Mouse (Mus musculus): Measurements from ENCODE around the gene Fxn.
"Not testable (repeated sequence)": the region's sequence is repeated elsewhere in the genome, so short reads cannot be mapped to it uniquely, and the experiment has no call there.

Gene Fxn

DNA sequence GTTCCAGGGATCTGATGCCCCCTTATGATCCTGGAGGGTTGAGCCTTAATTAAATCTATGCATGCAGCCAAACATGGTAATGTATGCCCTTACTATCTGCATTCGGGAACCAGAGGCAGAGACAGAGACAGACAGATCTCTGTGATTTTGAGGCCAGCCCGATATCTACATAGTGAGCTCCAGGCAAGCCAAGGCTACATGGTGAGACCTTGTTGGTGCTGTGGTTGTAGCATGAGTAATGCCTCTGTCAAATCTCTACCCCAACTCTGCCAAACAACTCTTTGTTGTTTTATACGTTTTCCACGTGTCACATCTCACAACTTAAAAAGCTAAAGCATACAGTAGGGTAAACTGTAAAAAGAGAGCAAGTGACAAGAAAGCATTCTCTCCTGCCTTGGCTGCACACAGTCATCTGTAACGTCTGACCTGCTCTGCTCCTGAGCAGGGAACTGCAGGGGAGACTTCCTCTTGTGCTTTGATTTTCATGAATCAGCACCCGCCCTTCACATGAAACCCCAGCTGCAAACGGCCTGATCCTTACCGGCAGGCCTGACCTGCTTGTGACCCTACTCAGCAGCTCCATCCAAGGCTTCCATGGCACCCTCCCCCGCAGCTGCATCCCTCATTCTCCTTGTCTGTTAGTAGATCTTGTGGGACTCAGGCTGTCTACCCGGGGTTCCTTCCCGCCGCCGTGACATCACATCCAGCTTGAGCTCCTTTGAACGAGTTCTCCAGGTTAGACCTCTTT, 38.4 kb downstream of the Fxn start:
- no peak for DNase-seq

DNA sequence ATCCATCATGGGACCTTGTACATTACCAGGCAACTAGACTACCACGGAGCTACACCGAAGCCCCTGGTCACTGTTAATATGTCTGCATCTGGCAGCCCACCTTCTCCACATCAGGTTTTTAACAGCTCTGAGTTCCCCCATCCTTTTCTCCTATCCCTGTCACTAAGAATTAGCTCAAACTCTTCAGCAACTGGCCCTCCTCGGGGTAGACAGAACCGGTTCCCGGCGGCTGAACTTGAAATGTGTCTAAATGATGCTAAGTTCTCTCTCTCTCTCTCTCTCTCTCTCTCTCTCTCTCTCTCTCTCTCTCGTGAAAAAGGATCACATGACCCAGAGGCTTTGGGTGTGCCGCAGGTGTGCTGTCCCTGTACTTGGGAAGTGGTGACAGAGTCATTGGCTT, 39.1 kb downstream of the Fxn start:
- no peak for DNase-seq

DNA sequence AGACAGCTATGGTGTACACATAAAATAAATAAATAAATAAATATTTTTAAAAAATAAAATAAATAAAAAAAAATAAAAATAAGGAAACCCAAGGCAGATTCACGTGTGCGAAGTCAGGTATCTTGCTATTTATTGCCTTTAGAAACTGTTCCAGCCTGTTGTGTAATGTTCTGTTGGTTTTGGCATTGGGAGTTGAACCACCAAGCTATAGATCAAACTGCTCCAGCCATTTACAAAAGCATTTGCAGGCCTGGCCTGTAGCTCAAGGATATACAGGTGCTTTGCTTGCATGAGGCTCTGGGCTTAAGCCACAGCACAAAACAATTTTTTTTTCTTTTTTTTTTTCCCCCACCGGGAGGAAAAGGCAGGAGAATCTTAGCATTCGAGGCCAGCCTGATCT, 42.4 kb downstream of the Fxn start:
- no peak for DNase-seq

DNA sequence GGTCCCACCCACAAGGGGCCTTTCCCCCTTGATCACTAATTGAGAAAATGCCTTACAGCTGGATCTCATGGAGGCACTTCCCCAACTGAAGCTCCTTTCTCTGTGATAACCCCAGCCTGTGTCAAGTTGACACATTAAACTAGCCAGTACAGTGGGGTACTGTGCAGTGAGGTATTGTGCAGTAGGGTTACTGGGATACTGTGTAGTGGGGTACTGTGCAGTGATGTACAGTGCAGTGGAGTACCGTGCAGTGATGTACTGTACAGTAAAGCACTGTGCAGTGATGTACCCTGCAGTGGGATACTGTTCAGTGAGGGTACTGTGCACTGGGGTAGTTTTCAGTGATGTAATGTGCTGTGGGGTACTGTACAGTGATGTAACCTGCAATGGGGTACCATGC, 48.0 kb downstream of the Fxn start:
- DNase-seq: not testable (repeated sequence)

DNA sequence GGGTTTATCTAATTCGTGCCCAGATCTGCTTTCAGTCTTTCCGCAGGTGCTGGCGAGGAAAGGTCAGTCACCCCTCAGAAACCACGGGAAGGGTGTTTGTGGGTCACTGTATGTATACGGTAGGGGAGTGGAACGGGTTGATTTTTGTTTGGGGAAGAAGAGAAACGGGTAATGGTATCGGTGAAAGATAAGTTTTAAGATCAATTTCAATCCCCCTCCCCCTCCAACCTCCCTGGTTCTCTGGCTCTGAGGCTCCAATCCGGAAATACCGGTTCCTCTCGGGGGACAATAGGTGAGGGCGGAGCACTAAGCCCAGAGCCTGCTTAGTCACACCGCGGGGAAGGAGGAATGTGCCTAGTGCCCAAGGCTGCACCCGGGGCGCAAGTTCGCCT, 55.1 kb downstream of the Fxn start:
- peak in 1 of 2 experiments; percentile 19 for DNase-seq

DNA sequence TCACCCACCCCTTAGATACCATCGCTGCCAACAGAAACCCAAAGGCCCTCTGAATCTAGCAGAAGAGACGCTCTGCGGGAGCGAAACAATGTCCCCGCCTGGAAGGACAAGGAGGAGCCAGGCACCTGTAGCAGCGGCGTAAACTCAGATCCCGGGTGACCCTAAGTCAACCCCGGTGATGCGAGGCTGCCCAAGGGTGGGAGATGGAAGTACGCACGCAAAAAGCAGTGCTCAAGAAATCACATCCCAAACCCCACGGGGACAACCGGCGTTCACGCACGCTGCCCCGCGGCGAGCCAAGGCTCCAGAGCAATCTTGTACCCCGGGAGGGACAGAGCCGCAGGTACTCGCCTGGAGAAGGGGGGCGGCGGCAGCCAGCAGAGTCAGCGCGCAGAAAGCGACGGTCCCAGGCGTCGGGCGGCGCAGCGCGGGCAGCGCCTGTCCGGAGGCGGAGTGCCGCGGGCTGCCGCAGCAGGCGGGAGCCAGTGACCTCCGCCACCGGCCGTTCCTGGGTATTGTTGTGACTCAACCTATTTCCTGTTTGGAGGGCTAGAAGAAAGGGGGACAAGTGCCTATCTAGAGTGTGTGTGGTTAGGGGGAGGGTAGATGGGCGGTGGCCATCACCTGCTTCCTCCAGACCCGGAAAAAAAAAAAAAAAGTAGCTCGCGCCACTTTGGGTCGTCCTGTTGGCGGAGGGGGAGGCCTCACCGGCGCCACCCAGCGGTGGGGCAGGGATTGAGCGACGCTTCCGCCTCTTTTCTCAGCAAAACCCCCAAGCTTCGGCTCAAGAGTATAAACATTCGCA, 55.7 kb downstream of the Fxn start, which contains the start of gene Tjp2:
Tjp2 (minus strand) TSS at position 531 of the 805 bp plus-strand sequence.
- DNase-seq: peak; percentile 48

DNA sequence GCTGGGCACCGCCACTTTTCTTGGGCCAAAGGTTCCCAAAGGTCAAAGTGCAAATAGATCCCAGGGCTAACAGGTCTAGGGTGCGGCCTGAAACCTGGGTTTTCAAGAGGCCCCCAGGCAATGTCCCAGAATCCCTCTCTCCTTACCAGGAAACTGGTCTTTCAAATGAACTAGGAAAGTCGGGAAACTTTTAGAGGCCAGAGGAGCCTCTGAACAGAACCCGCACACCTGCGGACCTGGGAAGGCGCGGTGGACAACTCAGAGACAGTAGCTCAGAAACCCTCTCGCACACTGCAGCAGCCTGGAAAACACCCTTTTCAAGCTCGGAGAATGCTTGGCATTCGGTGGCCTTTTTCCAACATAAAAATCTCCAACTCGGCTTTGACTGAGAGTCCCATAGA, 56.6 kb downstream of the Fxn start:
- DNase-seq: no peak

DNA sequence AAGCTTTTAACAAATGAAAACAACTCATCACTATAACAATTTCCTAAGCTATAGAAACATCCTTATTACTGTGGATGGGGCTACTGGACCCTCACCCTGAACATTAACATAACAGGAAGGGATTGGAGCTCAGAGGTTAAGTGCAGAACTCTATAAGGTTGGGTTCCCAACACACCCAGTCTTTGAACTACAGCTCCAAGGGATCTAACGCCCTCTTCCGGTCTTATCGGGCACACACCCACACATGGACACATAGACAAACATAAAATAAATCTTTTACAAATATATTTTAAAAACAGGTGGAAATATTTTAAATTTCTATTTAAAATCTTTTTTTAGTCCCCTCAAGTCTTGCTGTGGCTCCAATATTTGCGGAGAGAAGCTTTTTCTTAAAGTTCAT, 59.0 kb downstream of the Fxn start:
- no peak for DNase-seq

DNA sequence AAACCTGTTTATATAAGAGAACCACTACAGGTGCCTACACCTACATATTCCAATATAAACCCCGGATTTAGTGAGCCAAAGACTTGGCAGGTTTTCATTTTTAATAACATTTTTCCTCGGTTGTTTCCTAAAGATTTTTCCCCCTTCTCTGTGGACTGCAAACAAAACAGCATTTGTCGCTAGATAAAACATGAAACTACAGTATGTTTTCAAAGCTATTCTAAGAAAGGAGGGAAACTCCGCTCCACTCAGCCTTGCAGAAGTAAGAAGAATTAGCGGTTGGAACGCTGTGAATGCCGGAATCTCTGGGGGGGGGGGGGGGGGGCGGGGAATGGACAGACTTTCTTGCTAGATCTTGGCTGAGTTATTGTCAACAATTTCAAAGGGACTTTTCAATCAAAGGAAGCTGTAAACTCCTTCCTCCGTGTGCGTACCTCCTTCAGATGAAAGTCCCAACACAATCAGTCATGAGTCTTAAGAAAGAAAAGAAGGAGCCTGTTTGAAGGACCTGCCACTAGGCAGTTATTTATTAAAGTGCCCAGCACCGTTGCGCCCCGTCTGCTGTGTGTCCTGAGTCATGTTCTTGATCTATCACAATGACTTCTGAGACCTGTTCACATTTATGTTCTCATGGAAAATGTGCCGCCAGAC, 59.5 kb downstream of the Fxn start:
- no peak for DNase-seq

DNA sequence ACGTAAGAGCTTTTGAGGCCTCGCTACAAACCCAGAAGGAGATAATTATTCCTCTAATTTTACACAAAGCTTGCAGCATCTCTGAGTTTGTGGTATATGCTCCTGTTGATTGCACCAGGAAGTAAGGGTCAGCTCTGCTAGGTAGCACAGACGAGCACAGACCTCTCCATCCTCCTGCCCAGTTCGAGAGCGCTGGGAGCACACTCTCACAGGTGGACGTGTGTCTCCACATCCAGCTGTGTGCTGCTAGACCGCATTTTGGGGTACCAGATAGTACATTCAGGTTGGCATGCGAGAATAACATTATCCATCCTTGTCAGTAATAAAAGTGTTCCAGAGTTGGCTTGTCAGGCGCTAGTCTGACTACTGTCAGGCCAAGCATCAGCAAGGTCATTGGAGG, 61.4 kb downstream of the Fxn start:
- DNase-seq: no peak

DNA sequence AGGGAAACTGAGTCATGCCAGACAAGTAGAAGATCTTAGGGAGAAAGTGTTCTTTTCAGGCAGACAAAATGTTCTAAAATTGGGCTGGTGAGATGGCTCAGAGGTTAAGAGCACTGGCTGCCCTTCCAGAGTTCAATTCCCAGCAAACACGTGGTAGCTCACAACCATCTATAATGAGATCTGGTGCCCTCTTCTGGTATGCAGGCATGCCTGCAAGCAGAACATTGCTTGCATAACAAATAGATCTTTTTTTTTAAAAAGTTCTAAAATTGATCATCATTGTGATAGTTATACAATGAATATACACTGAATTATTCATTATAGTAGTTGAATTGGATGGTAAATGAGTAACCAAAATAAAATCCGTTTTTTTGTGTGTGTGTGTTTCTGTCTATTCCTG, 62.1 kb downstream of the Fxn start:
- no peak for DNase-seq

DNA sequence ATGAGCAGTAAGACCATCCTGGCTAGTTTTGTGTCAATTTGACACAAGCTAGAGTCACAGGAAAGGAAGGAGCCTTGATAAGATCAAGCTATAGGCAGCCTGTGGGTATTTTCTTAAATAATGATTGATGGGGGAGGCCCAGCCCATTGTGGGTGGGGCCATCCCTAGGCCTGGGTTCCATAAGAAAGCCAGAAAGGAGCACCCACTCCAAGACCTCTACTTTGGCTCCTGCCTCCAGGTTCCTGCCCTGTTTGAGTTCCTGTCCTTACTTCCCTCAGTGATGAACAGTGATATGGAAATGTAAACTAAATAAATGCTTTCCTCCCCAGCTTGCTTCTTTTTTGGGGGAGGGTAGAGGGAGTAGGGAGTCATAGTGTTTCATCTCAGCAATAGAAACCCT, 62.6 kb downstream of the Fxn start:
- no peak for DNase-seq

DNA sequence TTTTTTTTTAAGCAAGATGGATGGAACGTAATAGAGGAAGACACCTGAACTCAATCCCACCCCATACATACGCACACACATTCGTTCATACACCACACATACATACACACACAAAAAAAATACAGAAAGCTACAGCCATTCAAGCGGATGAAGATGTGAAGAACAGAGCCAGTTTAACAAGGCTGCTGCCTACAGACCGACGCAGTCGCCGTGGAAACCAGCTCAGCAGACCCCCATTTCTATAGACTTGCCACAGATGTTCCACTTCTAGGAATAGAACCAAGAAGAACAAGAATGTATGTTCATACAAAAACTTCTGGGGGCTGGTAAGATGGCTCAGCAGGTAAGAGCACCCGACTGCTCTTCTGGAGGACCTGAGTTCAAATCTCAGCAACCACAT, 63.6 kb downstream of the Fxn start:
- no peak for DNase-seq

DNA sequence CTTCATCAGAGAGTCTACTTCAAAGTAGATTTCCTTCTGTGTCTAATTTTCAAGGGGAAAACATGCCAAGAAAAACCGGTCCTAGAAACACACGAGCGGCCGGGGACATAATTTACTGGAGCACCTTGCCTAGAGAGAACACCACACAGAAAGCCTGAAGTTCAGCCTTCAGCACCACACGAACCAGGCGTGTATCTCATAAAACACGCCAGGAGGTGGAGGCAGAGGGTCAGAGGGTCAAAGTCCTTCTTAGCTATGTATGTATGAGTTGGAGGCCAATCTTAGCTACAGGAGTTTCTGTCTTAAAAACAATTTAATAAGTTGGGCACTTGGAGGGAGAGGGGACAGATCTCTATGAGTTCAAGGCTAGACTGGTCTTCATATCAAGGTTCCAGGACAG, 65.5 kb downstream of the Fxn start:
- no peak for DNase-seq

DNA sequence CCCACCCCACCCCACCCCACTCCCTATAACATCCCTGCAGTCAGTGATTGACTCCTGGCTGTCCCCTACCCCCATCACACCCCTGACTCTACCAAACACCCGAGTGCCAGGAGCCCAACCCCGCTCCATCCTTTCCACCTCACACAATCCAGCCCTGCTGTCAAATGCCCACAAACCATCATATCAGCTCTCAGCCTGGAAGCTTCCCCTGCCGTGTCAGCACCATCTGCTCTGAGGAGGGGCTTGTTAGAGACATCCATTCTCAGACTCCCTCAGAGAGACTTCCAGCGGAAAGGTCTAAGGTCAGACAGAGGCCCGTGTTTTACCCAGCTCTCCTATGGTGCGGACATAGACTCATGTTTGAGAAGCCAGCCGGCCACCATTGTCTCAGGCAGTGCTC, 67.1 kb downstream of the Fxn start:
- peak; percentile 19 to 28 for DNase-seq

DNA sequence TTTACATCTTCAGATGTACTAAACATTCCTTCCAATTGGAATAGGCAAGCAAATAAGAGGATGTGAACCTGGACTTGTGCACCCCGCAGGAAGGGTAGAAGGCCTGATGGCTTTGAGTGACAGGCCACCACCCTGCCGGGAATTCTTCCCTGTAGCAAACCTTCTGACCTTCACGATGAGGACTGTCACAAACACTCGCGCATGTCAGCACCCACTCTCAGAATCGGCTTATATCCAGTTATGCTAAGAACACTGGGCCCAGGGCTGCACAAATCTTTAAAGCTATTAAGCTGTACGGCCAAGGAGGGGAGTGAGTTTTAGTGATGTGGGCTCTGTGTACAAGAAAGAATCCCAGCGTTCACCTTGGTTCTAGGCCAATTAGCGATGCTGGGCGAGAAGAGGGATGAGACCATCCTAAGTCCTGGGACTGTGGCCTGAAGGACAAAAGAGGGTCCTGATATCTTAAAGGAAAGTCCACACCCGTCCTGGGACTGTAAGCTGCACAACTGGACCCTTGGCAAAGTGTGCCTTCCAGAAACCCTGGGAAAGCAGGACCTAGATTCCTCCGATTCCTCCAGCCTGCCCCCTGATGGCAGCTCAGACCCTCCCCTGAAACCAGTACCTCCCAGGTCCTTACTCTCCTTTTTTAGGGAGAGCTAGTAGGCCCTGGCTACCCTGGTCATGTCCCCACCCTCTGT, 67.7 kb downstream of the Fxn start:
- DNase-seq: no peak

Data from cerebellum, postnatal 10 days (tissue).